Mouse (Mus musculus) gastrocnemius, adult 2 months (tissue): ENCODE data around the gene Mnt. TPM values are rescaled to one million over a fixed set of nuclear protein-coding genes. Genes with fewer than 3 reads are reported as not detected.

Experiments
- DNase-seq: peaks from one replicate; pipeline ENCODE4 v3.0.0; 2022
- H3K27ac ChIP-seq: fragments of 200-600 bp; 2 replicates; pipeline ENCODE4 v1.8.1; 2022; ENCODE audit warnings: mild to moderate bottlenecking
- H3K4me3 ChIP-seq: fragments of 200-600 bp; 2 replicates; pipeline ENCODE4 v1.8.1; 2022; ENCODE audit warnings: mild to moderate bottlenecking, moderate library complexity
- CTCF ChIP-seq: fragments of 200-600 bp; IDR thresholded peaks from 2 replicates; pipeline ENCODE4 v1.8.1; 2022; ENCODE audit warnings: antibody characterized with exemption, mild to moderate bottlenecking, moderate library complexity
- intact Hi-C: fragments of 180-260 bp; cut with DNase I; formaldehyde crosslinking; loops from one replicate; pipeline ENCODE4 v1.15.1; 2025
- microRNA-seq: library from miRNA; unstranded; fragments of <30 nt; microRNA quantifications from one replicate; pipeline ENCODE4 v1.2.0, GENCODE M21; 2021
- total RNA-seq, 2 experiments: library from RNA; stranded (reverse); gene quantifications; 2 replicates each; pipeline ENCODE4 v1.2.3; 2021

The Mnt gene
- total RNA-seq, 2 experiments from 2014 or later: 6.1 to 11.6 TPM

DNA sequence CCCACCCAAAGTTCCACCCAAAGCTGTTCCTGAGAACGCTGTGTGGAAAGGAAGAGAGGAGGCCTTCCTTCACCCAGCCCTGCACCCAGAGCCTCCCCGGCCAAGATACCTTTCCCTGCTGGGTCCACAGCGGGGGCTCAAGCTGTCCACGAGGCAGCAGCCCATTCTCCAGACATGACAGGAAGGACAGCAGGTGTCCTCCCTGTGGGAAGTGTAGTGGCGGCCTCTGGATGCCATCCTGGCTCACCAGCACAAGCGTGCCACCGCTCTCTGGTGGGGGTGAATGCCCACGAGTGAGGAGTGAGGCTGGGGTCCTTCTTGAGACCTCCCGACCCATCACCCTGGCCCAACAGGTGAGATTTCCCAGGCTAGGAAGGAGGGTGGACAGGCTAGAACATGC is 34.5 kb downstream of the Mnt start:
- Histone ChIP-seq H3K27ac (peak overlapping the region; percentile 70), H3K4me3 (no peak overlapping the region)
- no peak for DNase-seq
- TF ChIP-seq CTCF: no peak
- intact Hi-C loops: no loop called here

DNA sequence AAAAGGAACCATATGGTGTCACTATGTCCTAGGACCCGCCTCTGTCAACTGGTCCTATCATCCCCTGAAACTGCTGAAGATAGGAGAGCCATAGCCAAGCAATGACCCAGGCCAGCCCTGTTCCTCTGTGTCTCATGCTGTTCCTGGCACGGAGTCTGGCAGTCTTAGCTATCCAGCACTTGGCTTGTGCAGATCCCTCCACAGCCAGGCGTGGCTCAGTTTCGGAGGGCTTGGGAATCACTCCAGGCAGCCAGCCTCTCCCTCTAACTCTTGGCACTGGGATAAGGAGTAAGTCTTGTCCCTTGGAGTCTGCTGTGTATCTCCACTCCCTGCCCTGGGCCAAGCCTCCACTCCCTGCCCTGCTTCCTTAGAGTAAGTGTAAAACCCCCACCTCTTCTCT is 35.9 kb downstream of the Mnt start:
- Histone ChIP-seq H3K27ac (peak overlapping the region; percentile 89), H3K4me3 (peak overlapping the region; percentile 46)
- DNase-seq: peak; percentile 96
- no peak for TF ChIP-seq CTCF
- intact Hi-C loops: no loop called here

DNA sequence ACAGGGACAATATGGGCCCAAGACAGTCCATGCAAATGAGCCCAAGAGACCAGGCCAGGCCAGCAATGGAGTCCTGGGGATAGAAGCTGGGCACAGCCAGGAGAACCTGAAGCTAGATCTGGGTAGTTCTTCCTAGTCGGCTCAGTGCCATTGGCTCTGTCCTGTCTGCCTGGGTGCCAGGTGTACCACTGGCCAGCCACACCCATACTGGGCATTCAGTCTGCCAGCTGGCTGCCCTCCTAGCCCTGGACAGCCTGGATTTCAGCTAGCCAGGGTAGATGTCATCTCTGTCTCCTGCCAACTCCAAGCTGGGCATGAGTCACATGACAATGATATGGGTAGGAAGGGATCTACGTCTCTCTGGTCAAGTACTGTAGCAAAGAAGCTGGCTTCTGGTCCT is 36.5 kb downstream of the Mnt start:
- Histone ChIP-seq H3K27ac (peak overlapping the region; percentile 89), H3K4me3 (peak overlapping the region; percentile 49)
- intact Hi-C loops: no loop called here
- TF ChIP-seq CTCF: no peak
- peak; percentile 97 for DNase-seq

DNA sequence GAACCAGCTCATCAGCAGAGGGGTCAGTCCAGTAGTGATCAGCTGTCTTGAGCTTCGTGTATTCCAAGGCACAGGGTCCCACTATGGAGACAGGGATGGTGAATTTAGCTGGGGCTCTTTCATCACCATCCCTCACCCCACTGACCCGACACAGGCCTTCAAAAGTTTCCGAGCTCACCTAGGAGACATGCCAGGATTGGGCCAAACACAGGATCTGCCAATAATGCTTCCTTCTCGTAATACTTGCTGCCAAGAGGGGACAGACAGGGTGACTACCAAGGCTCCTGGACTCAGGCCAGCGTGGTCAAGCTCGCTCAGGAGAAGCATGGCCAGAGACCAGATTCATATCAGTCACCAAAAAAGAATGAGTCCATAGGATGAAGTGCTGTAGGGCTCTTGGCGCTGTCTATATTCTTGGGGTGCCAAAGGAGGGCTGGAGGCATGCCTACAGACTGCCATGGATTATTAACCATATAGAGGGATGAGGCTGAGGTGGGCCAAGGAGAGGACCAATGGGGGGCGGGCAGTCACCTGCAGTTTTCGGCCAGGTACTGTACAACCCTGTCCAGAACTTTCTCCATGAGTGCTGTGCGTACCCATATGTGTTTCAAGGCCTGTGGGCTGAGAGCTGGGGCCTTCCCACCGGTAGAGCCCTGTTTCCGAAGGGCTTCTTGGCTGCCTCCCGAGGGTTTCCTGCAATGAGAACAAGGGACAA is 37.5 kb downstream of the Mnt start:
- intact Hi-C loops: no loop called here
- peak overlapping the region; percentile 89 for H3K27ac ChIP-seq
- H3K4me3 ChIP-seq: peak overlapping the region; percentile 49; the same call in 1 of the 2 replicates
- no peak for TF ChIP-seq CTCF
- DNase-seq: peak; percentile 46

GRCm38 (mm10) chr11:74869603-74870002 is 38.9 kb downstream of the Mnt start:
- no peak overlapping the region for H3K4me3 ChIP-seq
- TF ChIP-seq CTCF: no peak
- DNase-seq: no peak
- intact Hi-C loops: no loop called here
- peak overlapping the region; percentile 74; the same call in 1 of the 2 replicates for H3K27ac ChIP-seq

- intact Hi-C loops: no loop called here
- peak overlapping the region; percentile 74 for H3K27ac ChIP-seq
- DNase-seq: peak; percentile 69
- no peak for TF ChIP-seq CTCF
- peak overlapping the region; percentile 9; the same call in 1 of the 2 replicates for H3K4me3 ChIP-seq
Measured at GRCm38 (mm10) chr11:74870544-74870943, 39.8 kb downstream of the Mnt start.

- TF ChIP-seq CTCF: peak; percentile 34; the same call in 1 of the 2 replicates
- peak; percentile 40 for DNase-seq
- Histone ChIP-seq H3K4me3 (peak overlapping the region; percentile 9; the same call in 1 of the 2 replicates), H3K27ac (peak overlapping the region; percentile 74)
- intact Hi-C loops: no loop called here
Measured at GRCm38 (mm10) chr11:74870991-74871622, 40.4 kb downstream of the Mnt start.

GRCm38 (mm10) chr11:74874630-74875029 is 43.9 kb downstream of the Mnt start:
- intact Hi-C loops: no loop called here
- H3K27ac ChIP-seq: no peak overlapping the region
- H3K4me3 ChIP-seq: no peak overlapping the region
- no peak for DNase-seq
- TF ChIP-seq CTCF: no peak

DNA sequence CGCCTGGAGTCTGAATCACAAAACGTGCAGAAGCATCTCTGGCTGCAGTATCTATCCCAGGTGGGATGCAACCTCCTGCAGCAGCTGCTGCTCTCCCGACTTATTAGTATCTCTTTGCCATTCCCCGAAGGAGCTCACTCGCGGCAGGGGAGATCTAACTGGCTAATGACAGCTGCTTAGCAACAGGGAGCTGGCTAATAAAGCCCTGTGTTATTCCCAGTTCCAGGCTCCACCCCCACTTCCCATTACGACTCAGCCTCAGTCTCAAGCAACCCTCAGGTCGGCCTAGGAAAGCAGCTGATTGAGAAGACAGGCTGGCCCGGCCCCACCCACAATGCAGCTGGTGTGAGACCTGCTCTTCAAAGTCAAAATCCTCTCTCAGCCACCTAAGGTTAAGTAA is 46.1 kb downstream of the Mnt start:
- Histone ChIP-seq H3K4me3 (peak overlapping the region; percentile 50), H3K27ac (peak overlapping the region; percentile 51; the same call in 1 of the 2 replicates)
- TF ChIP-seq CTCF: no peak
- peak; percentile 62 for DNase-seq
- intact Hi-C loops: no loop called here

GRCm38 (mm10) chr11:74880999-74881398 is 50.3 kb downstream of the Mnt start:
- Histone ChIP-seq H3K4me3 (no peak overlapping the region), H3K27ac (0 out of 2 replicates have a peak overlapping the region, but pooled peaks have one; percentile 12)
- intact Hi-C loops: no loop called here
- no peak for DNase-seq
- no peak for TF ChIP-seq CTCF

DNA sequence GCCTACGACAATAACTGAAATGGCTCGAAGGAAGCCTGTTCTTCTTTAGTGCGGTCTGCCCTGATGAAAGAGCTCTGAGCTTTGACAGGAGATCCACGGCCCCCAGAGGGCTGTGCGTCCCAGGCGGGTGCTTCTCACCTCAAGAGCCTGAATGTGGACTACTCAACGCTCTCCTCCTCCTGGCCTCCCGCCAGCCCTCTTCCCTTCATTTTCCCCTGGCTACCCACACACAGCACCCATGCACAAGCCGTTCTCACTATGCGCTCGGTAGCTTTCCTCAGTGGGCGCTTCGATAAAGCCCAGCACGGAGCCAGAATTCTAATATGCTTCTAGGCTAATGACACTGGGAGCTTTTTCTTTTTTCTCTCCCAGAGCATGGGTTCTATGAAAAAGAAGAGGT is 51.3 kb downstream of the Mnt start:
- no peak for DNase-seq
- intact Hi-C loops: no loop called here

DNA sequence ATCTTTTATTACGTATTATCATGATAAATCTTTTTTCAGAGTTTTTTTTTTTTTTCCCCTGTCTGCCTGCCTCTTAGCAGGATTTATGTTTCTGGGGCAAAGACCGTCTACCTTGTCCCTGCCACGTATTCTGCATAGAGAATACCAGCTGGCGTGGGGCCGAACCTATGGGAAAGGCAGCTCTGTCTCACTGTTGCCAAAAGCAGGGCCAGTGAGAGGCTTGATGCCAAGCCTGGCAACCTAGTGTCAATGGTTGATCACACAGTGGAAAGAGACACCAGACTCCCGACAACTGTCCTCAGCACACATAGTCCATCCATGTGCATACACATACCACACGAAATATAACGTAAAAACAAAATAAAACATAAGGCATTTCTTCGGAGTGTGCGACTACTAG is 52.4 kb downstream of the Mnt start:
- TF ChIP-seq CTCF: no peak
- peak; percentile 77 for DNase-seq
- Histone ChIP-seq H3K27ac (no peak overlapping the region), H3K4me3 (no peak overlapping the region)
- intact Hi-C loops: no loop called here

More for the DNA sequence above, 51.3 kb downstream of the Mnt start:
- Histone ChIP-seq H3K4me3 (no peak overlapping the region), H3K27ac (no peak overlapping the region)
- no peak for TF ChIP-seq CTCF

DNA sequence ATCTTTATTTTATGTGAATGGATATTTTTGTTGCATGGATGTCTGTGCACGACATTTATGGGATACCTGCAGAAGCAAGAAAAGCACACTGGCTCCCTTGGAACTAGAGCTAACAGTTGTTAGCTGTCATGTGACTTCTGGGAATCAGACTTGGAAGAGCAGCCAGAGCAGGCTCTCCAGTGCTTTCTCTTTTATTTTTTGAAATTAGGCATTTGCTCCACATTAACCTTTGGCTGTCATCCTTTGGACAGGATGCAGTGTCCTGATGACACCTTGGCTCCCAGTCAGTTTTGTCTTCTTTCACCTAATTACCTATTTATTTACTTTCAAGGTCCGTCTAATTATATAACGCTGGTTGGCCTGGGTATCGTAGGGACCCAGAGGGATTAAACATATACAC is 63.9 kb downstream of the Mnt start:
- DNase-seq: no peak
- TF ChIP-seq CTCF: no peak
- intact Hi-C loops: no loop called here
- peak overlapping the region; percentile 41; the same call in 1 of the 2 replicates for H3K27ac ChIP-seq
- peak overlapping the region; percentile 35 for H3K4me3 ChIP-seq

Small RNA genes within 50 kb of the gene (microRNA-seq; reads per million reads assigned to microRNA genes)
- not detected for gene Mir6926

Other genes with a start within 250 kb of the Mnt start
- 1 to 10 TPM; 6.1 to 7.0 TPM for gene Rap1gap2, start 220.0 kb upstream of the Mnt start, total RNA-seq
- under 1 TPM; 0.10 to 0.17 TPM for gene Ccdc92b, start 211.3 kb upstream of the Mnt start, total RNA-seq
- gene Cluh, start 181.4 kb upstream of the Mnt start, total RNA-seq: 100 to 1,000 TPM in 1 of 2 experiments, 10 to 100 TPM in 1; 84.7 to 110 TPM
- gene Pafah1b1, start 106.2 kb upstream of the Mnt start, total RNA-seq: 100 to 1,000 TPM; 127 to 141 TPM
- gene Mettl16, start 60.1 kb upstream of the Mnt start, total RNA-seq: 10 to 100 TPM; 11.5 to 13.6 TPM
- 1 to 10 TPM; 2.1 TPM for gene Sgsm2, start 66.1 kb downstream of the Mnt start, total RNA-seq
- 10 to 100 TPM; 24.7 to 28.9 TPM for gene Tsr1, start 67.2 kb downstream of the Mnt start, total RNA-seq
- 10 to 100 TPM; 11.9 to 12.4 TPM for gene Smg6, start 94.9 kb downstream of the Mnt start, total RNA-seq
- gene Srr, start 95.0 kb downstream of the Mnt start, total RNA-seq: 10 to 100 TPM; 18.9 to 26.7 TPM